Mouse (Mus musculus): ENCODE measurements around the gene Trmo.

- no peak for TF ChIP-seq EP300 (IDR thresholded peaks at IDR 0.05)
- no peak for TF ChIP-seq CTCF (IDR thresholded peaks at IDR 0.05)
Observed at GRCm38 (mm10) chr4:46422625-46423024, 33.4 kb upstream of the Trmo start.
